Mouse (Mus musculus): ENCODE results near the gene Slc9a3r1. TPM values are rescaled to one million over a fixed set of nuclear protein-coding genes. Genes with fewer than 3 reads are reported as not detected.

Gene Slc9a3r1
- polyA plus RNA-seq, 1 experiment from 2014 or later = 42.5 TPM

- Histone ChIP-seq H3K4me3 (no peak overlapping the region), H3K4me1 (peaks cover 33% of the 10 kb centered on the region), H3K27me3 (replicated peaks; ENCODE audit: low read depth, poor library complexity, severe bottlenecking) (0 out of 2 replicates have a peak, but pooled peaks cover 1% of the 10 kb centered on the region), H3K27ac (replicated peaks) (no peak overlapping the region), H3K9me3 (no peaks in the 10 kb centered on the region), H3K36me3 (replicated peaks) (peaks cover 8% of the 10 kb centered on the region)
- DNase-seq (ENCODE audit: low spot score) = no peak
- 40% methylated on average over 4 of the region's 4 CpGs for WGBS
These were observed 21.8 kb downstream of the Slc9a3r1 start for GRCm38 (mm10) chr11:115184973-115185372.

- peak; percentile 100 for DNase-seq (ENCODE audit: low spot score)
- H3K27ac ChIP-seq (replicated peaks) = peak within 1 kb of the TSS; percentile 81
- peak within 1 kb of the TSS; percentile 69 for H3K4me3 ChIP-seq
- WGBS = under 1% methylated on average over 39 of the region's 39 CpGs
- H3K36me3 ChIP-seq (replicated peaks) = peaks cover 16% of the 10 kb centered on the region
- peaks cover 37% of the 10 kb centered on the region for H3K4me1 ChIP-seq
- H3K9me3 ChIP-seq = no peaks in the 10 kb centered on the region
- no peaks in the 10 kb centered on the region for H3K27me3 ChIP-seq (replicated peaks; ENCODE audit: low read depth, poor library complexity, severe bottlenecking)
These were observed 24.1 kb downstream of the Slc9a3r1 start, which contains the start of gene Tmem104 for GRCm38 (mm10) chr11:115187224-115187639. Gene Tmem104, plus strand, starts transcription at chr11:115187487.

GRCm38 (mm10) chr11:115187693-115188092 lies 24.6 kb downstream of the Slc9a3r1 start, which contains the start of gene Nat9:
Gene Nat9, minus strand, starts transcription at chr11:115187859.
- H3K36me3 ChIP-seq (replicated peaks) = peaks cover 17% of the 10 kb centered on the region
- H3K9me3 ChIP-seq = no peaks in the 10 kb centered on the region
- H3K4me1 ChIP-seq = peaks cover 34% of the 10 kb centered on the region
- H3K4me3 ChIP-seq = peak within 1 kb of the TSS; percentile 69
- H3K27me3 ChIP-seq (replicated peaks; ENCODE audit: low read depth, poor library complexity, severe bottlenecking) = no peaks in the 10 kb centered on the region
- H3K27ac ChIP-seq (replicated peaks) = peak within 1 kb of the TSS; percentile 81
- 11% methylated on average over 12 of the region's 12 CpGs for WGBS
- no peak for DNase-seq (ENCODE audit: low spot score)

GRCm38 (mm10) chr11:115188539-115189231 lies 25.5 kb downstream of the Slc9a3r1 start:
- H3K27ac ChIP-seq (replicated peaks) = no peak overlapping the region
- H3K27me3 ChIP-seq (replicated peaks; ENCODE audit: low read depth, poor library complexity, severe bottlenecking) = no peaks in the 10 kb centered on the region
- peaks cover 32% of the 10 kb centered on the region for H3K4me1 ChIP-seq
- H3K9me3 ChIP-seq = no peaks in the 10 kb centered on the region
- DNase-seq (ENCODE audit: low spot score) = no peak
- H3K36me3 ChIP-seq (replicated peaks) = peaks cover 17% of the 10 kb centered on the region
- 87% methylated on average over 13 of the region's 13 CpGs for WGBS
- no peak overlapping the region for H3K4me3 ChIP-seq

- Histone ChIP-seq H3K4me1 (peaks cover 32% of the 10 kb centered on the region), H3K27me3 (replicated peaks; ENCODE audit: low read depth, poor library complexity, severe bottlenecking) (no peaks in the 10 kb centered on the region), H3K4me3 (no peak overlapping the region), H3K27ac (replicated peaks) (no peak overlapping the region), H3K9me3 (no peaks in the 10 kb centered on the region), H3K36me3 (replicated peaks) (peaks cover 17% of the 10 kb centered on the region)
- no peak for DNase-seq (ENCODE audit: low spot score)
- WGBS = 89% methylated on average over 6 of the region's 6 CpGs
These were observed 26.2 kb downstream of the Slc9a3r1 start for GRCm38 (mm10) chr11:115189304-115189703.

GRCm38 (mm10) chr11:115192180-115192579 lies 29.0 kb downstream of the Slc9a3r1 start:
- Histone ChIP-seq H3K27me3 (replicated peaks; ENCODE audit: low read depth, poor library complexity, severe bottlenecking) (no peaks in the 10 kb centered on the region), H3K4me1 (peaks cover 21% of the 10 kb centered on the region), H3K4me3 (no peak overlapping the region), H3K9me3 (no peaks in the 10 kb centered on the region), H3K36me3 (replicated peaks) (peaks cover 18% of the 10 kb centered on the region), H3K27ac (replicated peaks) (peak overlapping the region; percentile 41; the same call in 1 of the 2 replicates)
- no peak for DNase-seq (ENCODE audit: low spot score)
- WGBS = 65% methylated on average over 9 of the region's 9 CpGs

- H3K36me3 ChIP-seq (replicated peaks) = peaks cover 28% of the 10 kb centered on the region
- peaks cover 6% of the 10 kb centered on the region for H3K4me1 ChIP-seq
- no peak overlapping the region for H3K4me3 ChIP-seq
- no peak for DNase-seq (ENCODE audit: low spot score)
- H3K27ac ChIP-seq (replicated peaks) = no peak overlapping the region
- no peaks in the 10 kb centered on the region for H3K9me3 ChIP-seq
- H3K27me3 ChIP-seq (replicated peaks; ENCODE audit: low read depth, poor library complexity, severe bottlenecking) = no peaks in the 10 kb centered on the region
- WGBS = 88% methylated on average over 6 of the region's 6 CpGs
These were observed 31.6 kb downstream of the Slc9a3r1 start for GRCm38 (mm10) chr11:115194693-115195092.

GRCm38 (mm10) chr11:115195933-115196332 lies 32.8 kb downstream of the Slc9a3r1 start:
- H3K36me3 ChIP-seq (replicated peaks) = peaks cover 29% of the 10 kb centered on the region
- no peak for DNase-seq (ENCODE audit: low spot score)
- WGBS = 87% methylated on average over 5 of the region's 5 CpGs
- no peaks in the 10 kb centered on the region; the same call in 1 of the 2 replicates for H3K27me3 ChIP-seq (replicated peaks; ENCODE audit: low read depth, poor library complexity, severe bottlenecking)
- H3K9me3 ChIP-seq = no peaks in the 10 kb centered on the region
- no peak overlapping the region for H3K27ac ChIP-seq (replicated peaks)
- H3K4me1 ChIP-seq = peaks cover 6% of the 10 kb centered on the region
- H3K4me3 ChIP-seq = no peak overlapping the region

GRCm38 (mm10) chr11:115197558-115197957 lies 34.4 kb downstream of the Slc9a3r1 start:
- peaks cover 31% of the 10 kb centered on the region for H3K36me3 ChIP-seq (replicated peaks)
- no peak overlapping the region for H3K4me3 ChIP-seq
- H3K9me3 ChIP-seq = no peaks in the 10 kb centered on the region
- no peak for DNase-seq (ENCODE audit: low spot score)
- H3K27me3 ChIP-seq (replicated peaks; ENCODE audit: low read depth, poor library complexity, severe bottlenecking) = no peaks in the 10 kb centered on the region; the same call in 1 of the 2 replicates
- WGBS = 77% methylated on average over 8 of the region's 8 CpGs
- H3K27ac ChIP-seq (replicated peaks) = no peak overlapping the region
- H3K4me1 ChIP-seq = 0 out of 2 replicates have a peak, but pooled peaks cover 4% of the 10 kb centered on the region

- WGBS = 77% methylated on average over 12 of the region's 12 CpGs
- H3K9me3 ChIP-seq = no peaks in the 10 kb centered on the region
- no peaks in the 10 kb centered on the region; the same call in 1 of the 2 replicates for H3K27me3 ChIP-seq (replicated peaks; ENCODE audit: low read depth, poor library complexity, severe bottlenecking)
- no peak overlapping the region for H3K27ac ChIP-seq (replicated peaks)
- H3K36me3 ChIP-seq (replicated peaks) = peaks cover 31% of the 10 kb centered on the region
- DNase-seq (ENCODE audit: low spot score) = no peak
- H3K4me1 ChIP-seq = 0 out of 2 replicates have a peak, but pooled peaks cover 4% of the 10 kb centered on the region
- H3K4me3 ChIP-seq = no peak overlapping the region
These were observed 35.8 kb downstream of the Slc9a3r1 start for GRCm38 (mm10) chr11:115198932-115199384.

- Histone ChIP-seq H3K4me1 (0 out of 2 replicates have a peak, but pooled peaks cover 4% of the 10 kb centered on the region), H3K36me3 (replicated peaks) (peaks cover 39% of the 10 kb centered on the region), H3K9me3 (no peaks in the 10 kb centered on the region), H3K4me3 (no peak overlapping the region), H3K27me3 (replicated peaks; ENCODE audit: low read depth, poor library complexity, severe bottlenecking) (peaks cover 7% of the 10 kb centered on the region; the same call in 1 of the 2 replicates), H3K27ac (replicated peaks) (no peak overlapping the region)
- no peak for DNase-seq (ENCODE audit: low spot score)
- 89% methylated on average over 4 of the region's 4 CpGs for WGBS
These were observed 37.4 kb downstream of the Slc9a3r1 start for GRCm38 (mm10) chr11:115200520-115200919.

GRCm38 (mm10) chr11:115202316-115202715 lies 39.2 kb downstream of the Slc9a3r1 start:
- peak; percentile 87 for DNase-seq (ENCODE audit: low spot score)
- Histone ChIP-seq H3K4me3 (no peak overlapping the region), H3K4me1 (0 out of 2 replicates have a peak, but pooled peaks cover 4% of the 10 kb centered on the region), H3K27me3 (replicated peaks; ENCODE audit: low read depth, poor library complexity, severe bottlenecking) (peaks cover 20% of the 10 kb centered on the region), H3K36me3 (replicated peaks) (peaks cover 54% of the 10 kb centered on the region), H3K27ac (replicated peaks) (no peak overlapping the region), H3K9me3 (no peaks in the 10 kb centered on the region)
- WGBS = 13% methylated on average over 12 of the region's 12 CpGs

- Histone ChIP-seq H3K4me3 (no peak overlapping the region), H3K36me3 (replicated peaks) (peaks cover 53% of the 10 kb centered on the region), H3K4me1 (0 out of 2 replicates have a peak, but pooled peaks cover 4% of the 10 kb centered on the region), H3K9me3 (no peaks in the 10 kb centered on the region), H3K27me3 (replicated peaks; ENCODE audit: low read depth, poor library complexity, severe bottlenecking) (peaks cover 21% of the 10 kb centered on the region), H3K27ac (replicated peaks) (no peak overlapping the region)
- 93% methylated on average over 9 of the region's 9 CpGs for WGBS
- no peak for DNase-seq (ENCODE audit: low spot score)
These were observed 39.6 kb downstream of the Slc9a3r1 start for GRCm38 (mm10) chr11:115202756-115203155.
